Mouse (Mus musculus) forebrain, embryonic 11.5 days (tissue): ENCODE data around the gene Ppp4r1. TPM values are rescaled to one million over a fixed set of nuclear protein-coding genes. Genes with fewer than 3 reads are reported as not detected.

Source experiments
- ATAC-seq: fragments of 200-750 bp; cut with Nextera tagmentation; replicated peaks from 2 replicates; pipeline ENCODE4 v1.8.0; 2017; ENCODE audit warnings: moderate TSS enrichment; ENCODE audit not compliant: low FRiP score
- DNase-seq: peaks from one replicate; pipeline ENCODE4 v3.0.0-alpha.2; 2017; ENCODE audit warnings: low spot score
- H3K27ac ChIP-seq: fragments of 300-500 bp; sonication (generic); 2 replicates; pipeline ENCODE4 v1.5.1; 2014; ENCODE audit warnings: low read depth, low read length
- H3K27me3 ChIP-seq: fragments of 300-500 bp; sonication (generic); 2 replicates; pipeline ENCODE4 v1.6.1; 2014; ENCODE audit warnings: mild to moderate bottlenecking, low read length, mixed read lengths; ENCODE audit not compliant: control insufficient read depth, insufficient read depth
- H3K36me3 ChIP-seq: fragments of 300-500 bp; sonication (generic); 2 replicates; pipeline ENCODE4 v1.6.1; 2014; ENCODE audit warnings: mild to moderate bottlenecking, low read length, moderate library complexity, mixed read lengths; ENCODE audit not compliant: control insufficient read depth, insufficient read depth
- H3K4me1 ChIP-seq: fragments of 300-500 bp; sonication (generic); replicated peaks from 2 replicates; pipeline ENCODE4 v1.6.1; 2014; ENCODE audit warnings: low read length, mixed read lengths; ENCODE audit not compliant: control insufficient read depth, insufficient read depth
- H3K4me2 ChIP-seq: fragments of 300-500 bp; sonication (generic); 2 replicates; pipeline ENCODE4 v1.6.1; 2014; ENCODE audit warnings: low read depth, mild to moderate bottlenecking, low read length, moderate library complexity, mixed read lengths; ENCODE audit not compliant: severe bottlenecking
- H3K4me3 ChIP-seq: fragments of 300-500 bp; sonication (generic); 2 replicates; pipeline ENCODE4 v1.5.1; 2014; ENCODE audit warnings: low read depth, low read length
- H3K9ac ChIP-seq: fragments of 300-500 bp; sonication (generic); 2 replicates; pipeline ENCODE4 v1.6.1; 2014; ENCODE audit warnings: low read length
- H3K9me3 ChIP-seq: fragments of 300-500 bp; sonication (generic); 2 replicates; pipeline ENCODE4 v1.6.1; 2016; ENCODE audit warnings: low read length, mixed read lengths; ENCODE audit not compliant: control insufficient read depth
- WGBS: fragments of 180-500 bp; shearing (Covaris S2); extraction: QIAGEN DNeasy Blood & Tissue Kit; methylation state at CpG from one replicate; pipeline ENCODE4 v1.1.7; 2014; 5-methylcytosine and 5-hydroxymethylcytosine counted together
- polyA plus RNA-seq: library from polyadenylated mRNA; unstranded; fragments of >200 nt; fragmentation: Nextera tagmentation; extraction: Ambion mirVana; gene quantifications from 2 replicates; pipeline ENCODE4 v1.2.1, GENCODE M21; 2014

Ppp4r1 gene
- polyA plus RNA-seq, 1 experiment from 2014 or later = 63.7 TPM

GRCm38 (mm10) chr17:65763221-65763620 is 19.2 kb upstream of the Ppp4r1 start:
- no peaks in the 10 kb centered on the region for H3K4me1 ChIP-seq
- no peak overlapping the region for H3K27ac ChIP-seq
- WGBS = 96% methylated on average over 14 of the region's 14 CpGs
- DNase-seq = no peak
- H3K4me3 ChIP-seq = no peak overlapping the region
- H3K9ac ChIP-seq = no peak overlapping the region
- ATAC-seq = no peak
- no peaks in the 10 kb centered on the region for H3K27me3 ChIP-seq
- H3K9me3 ChIP-seq = no peaks in the 10 kb centered on the region; the same call in 1 of the 2 replicates
- peaks cover 3% of the 10 kb centered on the region; the same call in 1 of the 2 replicates for H3K36me3 ChIP-seq
- H3K4me2 ChIP-seq = no peak overlapping the region

DNA sequence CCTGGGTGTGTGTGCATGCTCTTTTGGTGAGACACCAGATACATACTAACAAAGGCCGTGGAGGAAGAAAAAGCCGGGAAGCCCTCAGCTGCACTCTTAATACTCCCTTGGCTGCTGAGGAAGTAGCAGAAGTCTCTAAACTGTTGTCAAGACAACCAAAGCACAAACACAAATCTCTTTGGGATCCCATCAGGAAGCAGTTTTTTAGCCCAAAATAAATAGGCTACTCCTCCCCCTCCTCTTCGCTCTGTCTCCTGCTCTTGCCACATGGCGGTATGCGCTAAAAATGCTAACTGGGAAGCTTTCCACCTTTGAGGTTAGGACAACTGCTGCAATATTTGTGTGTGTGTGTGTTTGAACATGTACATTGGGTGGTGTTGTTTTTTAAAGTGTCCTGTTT is 13.9 kb upstream of the Ppp4r1 start:
- no peaks in the 10 kb centered on the region for H3K27me3 ChIP-seq
- WGBS = 78% methylated on average over 5 of the region's 5 CpGs
- H3K9me3 ChIP-seq = no peaks in the 10 kb centered on the region
- DNase-seq (no peak), ATAC-seq (no peak)
- H3K4me3 ChIP-seq = no peak overlapping the region
- H3K36me3 ChIP-seq = no peaks in the 10 kb centered on the region; the same call in 1 of the 2 replicates
- peaks cover 9% of the 10 kb centered on the region for H3K4me1 ChIP-seq
- H3K4me2 ChIP-seq = no peak overlapping the region
- no peak overlapping the region for H3K9ac ChIP-seq
- no peak overlapping the region for H3K27ac ChIP-seq

DNA sequence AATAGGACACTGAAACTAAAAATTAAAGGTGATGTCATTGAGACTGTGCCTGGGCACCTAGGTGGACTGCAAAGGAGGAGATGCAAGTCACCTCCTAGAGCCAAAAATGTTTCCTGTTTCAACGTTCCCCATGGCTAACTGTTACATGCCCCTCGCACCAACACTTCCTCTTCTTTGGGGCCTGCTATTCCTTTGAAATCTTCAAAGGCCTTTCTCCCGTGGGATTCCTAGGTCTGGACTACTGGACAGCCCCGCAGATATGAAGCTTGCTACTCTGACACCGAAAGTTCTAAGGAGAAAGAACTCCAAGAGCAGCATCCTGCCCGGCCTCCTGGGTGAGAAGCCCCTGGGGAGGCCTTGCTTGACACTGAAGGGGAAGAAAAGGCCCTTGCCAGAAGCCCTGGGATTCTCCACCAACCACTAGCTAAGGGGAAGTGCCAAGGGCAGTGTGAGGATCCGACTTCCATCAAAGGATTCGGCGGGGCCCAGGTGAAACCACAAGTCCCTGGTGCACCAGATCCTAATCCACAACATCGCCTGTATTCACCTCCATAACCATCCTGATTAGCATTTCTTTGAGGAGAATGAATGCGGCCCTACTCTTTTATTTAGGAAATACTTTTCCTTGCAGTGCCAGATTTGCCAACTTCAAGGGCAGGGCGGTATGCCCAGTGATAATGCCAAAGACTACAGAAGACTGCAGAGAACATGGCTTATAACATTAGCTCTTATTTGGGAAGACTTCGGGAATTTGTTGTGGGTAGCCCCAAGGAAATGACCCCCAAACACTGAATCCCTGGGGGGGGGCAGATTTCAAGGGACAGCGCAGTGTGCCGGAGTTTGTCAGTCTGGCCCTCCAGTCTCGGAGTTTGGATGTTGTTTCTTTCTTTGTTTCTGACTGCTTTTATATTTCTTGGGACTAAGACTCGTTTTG is 11.1 kb upstream of the Ppp4r1 start:
- H3K9me3 ChIP-seq = no peaks in the 10 kb centered on the region
- H3K4me3 ChIP-seq = peak overlapping the region; percentile 75
- peaks cover 9% of the 10 kb centered on the region for H3K4me1 ChIP-seq
- H3K27ac ChIP-seq = no peak overlapping the region
- 27% methylated on average over 17 of the region's 17 CpGs for WGBS
- peak overlapping the region; percentile 83 for H3K4me2 ChIP-seq
- H3K36me3 ChIP-seq = no peaks in the 10 kb centered on the region
- peak overlapping the region; percentile 89 for H3K9ac ChIP-seq
- no peaks in the 10 kb centered on the region for H3K27me3 ChIP-seq
- 0 out of 2 replicates have a peak, but pooled peaks have one; percentile 4 for ATAC-seq
- peak; percentile 53 for DNase-seq

DNA sequence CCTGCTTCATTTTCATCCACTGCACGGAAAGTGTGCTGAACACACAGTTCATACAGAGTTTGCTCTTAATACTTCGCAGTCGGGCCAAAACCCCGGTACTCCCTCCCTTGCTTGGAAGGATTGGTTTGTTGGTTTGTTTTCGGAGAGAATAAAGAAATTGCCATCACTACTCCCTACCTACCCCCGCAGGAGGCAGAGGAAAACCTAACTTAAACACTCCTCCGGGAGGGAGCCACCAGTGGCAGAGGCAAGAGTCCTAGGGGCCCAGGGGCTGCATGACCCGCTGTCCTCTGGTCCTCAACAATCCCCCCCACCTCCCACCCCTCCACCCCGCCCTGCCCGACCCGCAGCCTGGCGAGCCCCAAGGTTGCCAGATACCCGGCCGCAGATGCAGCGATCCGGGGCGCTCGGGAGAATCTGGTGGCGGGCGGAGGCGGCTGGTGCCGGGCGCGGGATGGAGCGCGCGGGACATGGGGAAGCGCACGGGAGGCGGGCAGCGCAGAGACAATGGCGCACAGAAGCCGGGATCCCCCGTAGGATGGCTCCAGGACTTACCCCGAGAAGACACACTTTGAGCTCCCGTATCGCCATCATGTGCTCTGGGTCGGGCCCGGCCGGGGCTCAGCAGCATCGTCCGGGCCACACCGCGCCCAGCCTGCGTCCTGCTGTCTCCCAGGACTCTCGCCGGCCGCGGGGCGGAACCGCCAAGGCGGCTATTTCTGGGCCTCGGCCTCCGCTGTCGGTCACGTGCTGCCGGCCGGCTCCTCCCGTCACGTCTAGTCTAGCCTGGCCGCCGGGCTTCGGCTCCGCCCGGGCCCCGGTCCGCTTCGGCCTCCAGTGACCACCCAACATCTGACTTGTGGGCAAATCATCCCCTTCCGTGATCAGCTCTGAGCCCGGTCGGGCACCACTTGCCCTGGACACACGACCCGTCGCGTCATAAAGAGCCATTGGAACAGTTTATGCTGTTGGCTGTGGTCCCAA is 10.1 kb upstream of the Ppp4r1 start, which contains the start of gene Rab31:
Gene Rab31 (minus strand): TSS at position 802 of the 984 bp plus-strand sequence.
- ATAC-seq (peak; percentile 86), DNase-seq (peak; percentile 86)
- H3K4me3 ChIP-seq = peak within 1 kb of the TSS; percentile 75
- H3K36me3 ChIP-seq = no peaks in the 10 kb centered on the region
- H3K9ac ChIP-seq = peak within 1 kb of the TSS; percentile 89
- WGBS = under 1% methylated on average over 75 of the region's 75 CpGs
- H3K4me2 ChIP-seq = peak within 1 kb of the TSS; percentile 83
- H3K4me1 ChIP-seq = peaks cover 9% of the 10 kb centered on the region
- H3K9me3 ChIP-seq = no peaks in the 10 kb centered on the region
- 0 out of 2 replicates have a peak within 1 kb of the TSS, but pooled peaks have one; percentile 31 for H3K27ac ChIP-seq
- H3K27me3 ChIP-seq = no peaks in the 10 kb centered on the region

DNA sequence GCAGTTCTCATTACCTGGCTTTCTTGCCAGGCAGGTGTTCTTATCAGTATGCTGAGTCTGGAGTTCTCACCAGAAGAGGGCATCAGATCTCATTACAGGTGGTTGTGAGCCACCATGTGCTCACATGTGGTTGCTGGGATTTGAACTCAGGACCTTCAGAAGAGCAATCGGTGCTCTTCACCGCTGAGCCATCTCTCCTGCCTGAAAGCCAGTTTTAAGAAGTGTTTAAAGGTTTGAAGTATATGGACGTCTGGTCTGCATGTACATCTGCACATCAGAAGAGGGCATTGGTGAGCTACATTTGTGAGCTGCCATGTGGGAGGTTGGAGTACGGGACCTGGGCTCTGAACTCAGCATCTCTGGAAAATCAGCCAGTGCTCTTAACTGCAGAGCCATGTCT is 8.8 kb upstream of the Ppp4r1 start:
- WGBS = 67% methylated on average over 4 of the region's 4 CpGs

GRCm38 (mm10) chr17:65774439-65774838 is 7.9 kb upstream of the Ppp4r1 start:
- 76% methylated on average over 7 of the region's 7 CpGs for WGBS
- Histone ChIP-seq H3K9ac (no peak overlapping the region), H3K36me3 (no peaks in the 10 kb centered on the region), H3K4me3 (no peak overlapping the region), H3K9me3 (no peaks in the 10 kb centered on the region), H3K27ac (no peak overlapping the region), H3K27me3 (no peaks in the 10 kb centered on the region), H3K4me2 (no peak overlapping the region), H3K4me1 (peaks cover 6% of the 10 kb centered on the region; the same call in 1 of the 2 replicates)
- DNase-seq (no peak), ATAC-seq (no peak)

More for the DNA sequence above, 8.8 kb upstream of the Ppp4r1 start:
- Histone ChIP-seq H3K36me3 (no peaks in the 10 kb centered on the region), H3K9me3 (no peaks in the 10 kb centered on the region), H3K27ac (no peak overlapping the region), H3K4me1 (peaks cover 9% of the 10 kb centered on the region), H3K27me3 (no peaks in the 10 kb centered on the region), H3K4me2 (no peak overlapping the region), H3K4me3 (no peak overlapping the region), H3K9ac (no peak overlapping the region)
- no peak for DNase-seq
- ATAC-seq = no peak

GRCm38 (mm10) chr17:65776228-65776627 is 6.1 kb upstream of the Ppp4r1 start:
- Histone ChIP-seq H3K4me1 (peaks cover 2% of the 10 kb centered on the region; the same call in 1 of the 2 replicates), H3K4me3 (no peak overlapping the region)
- WGBS = 93% methylated on average over 1 of the region's 1 CpGs

DNA sequence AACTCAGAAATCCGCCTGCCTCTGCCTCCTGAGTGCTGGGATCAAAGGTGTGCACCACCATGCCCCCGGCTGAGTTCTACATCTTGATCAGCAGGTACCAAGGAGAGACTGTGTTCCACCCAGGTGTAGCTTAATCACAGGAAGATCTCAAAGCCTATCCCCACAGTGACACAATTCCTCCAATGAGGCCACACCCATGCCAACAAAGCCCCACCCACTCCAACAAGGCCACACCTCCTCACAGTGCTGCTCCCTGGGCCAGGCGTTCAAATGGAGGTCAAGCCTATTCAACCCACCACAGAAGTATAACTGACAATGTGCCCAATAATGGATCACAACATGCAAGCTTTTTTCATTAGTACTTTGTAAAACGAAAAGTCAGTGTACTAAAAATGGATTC is 4.9 kb upstream of the Ppp4r1 start:
- no peaks in the 10 kb centered on the region for H3K36me3 ChIP-seq
- no peak overlapping the region for H3K4me2 ChIP-seq
- H3K4me3 ChIP-seq = no peak overlapping the region
- no peak for DNase-seq
- WGBS = 90% methylated on average over 4 of the region's 4 CpGs
- H3K27ac ChIP-seq = no peak overlapping the region
- H3K27me3 ChIP-seq = no peaks in the 10 kb centered on the region
- no peak overlapping the region for H3K9ac ChIP-seq
- peaks cover 2% of the 10 kb centered on the region; the same call in 1 of the 2 replicates for H3K4me1 ChIP-seq
- no peak for ATAC-seq
- H3K9me3 ChIP-seq = no peaks in the 10 kb centered on the region

More at GRCm38 (mm10) chr17:65776228-65776627, 6.1 kb upstream of the Ppp4r1 start:
- no peak overlapping the region for H3K4me2 ChIP-seq
- no peak overlapping the region for H3K9ac ChIP-seq
- DNase-seq = no peak
- ATAC-seq = no peak
- no peaks in the 10 kb centered on the region for H3K27me3 ChIP-seq
- H3K27ac ChIP-seq = no peak overlapping the region
- H3K9me3 ChIP-seq = no peaks in the 10 kb centered on the region
- no peaks in the 10 kb centered on the region for H3K36me3 ChIP-seq
